Mouse (Mus musculus) bone marrow, adult 2 months (tissue): ENCODE measurements at regions not wholly inside any gene's neighbourhood (a gene's known extent, or its start where the extent isn't known, plus 50 kb on each side); places are given as distances from the start of the nearest gene placed in this dataset.

Source experiments
- CTCF ChIP-seq: fragments of 200-500 bp; IDR thresholded peaks from 2 replicates; pipeline ENCODE4 v1.5.1; 2011; ENCODE audit warnings: low read length, control low read depth; ENCODE audit not compliant: control insufficient read depth, insufficient read depth
- POLR2A ChIP-seq: fragments of 200-500 bp; IDR thresholded peaks from 2 replicates; pipeline ENCODE4 v1.6.1; 2011; ENCODE audit warnings: low read depth, mild to moderate bottlenecking, control low read depth, low read length, borderline replicate concordance; ENCODE audit not compliant: control insufficient read depth

- no peak for TF ChIP-seq CTCF
- TF ChIP-seq POLR2A, result no peak
These were observed 520.7 kb upstream of the Adamts16 start for GRCm38 (mm10) chr13:71362311-71362710.
